Mouse (Mus musculus) erythroblast, embryonic 14.5 days (primary cell): Measurements from ENCODE around the gene Relt.

Source experiments
- GATA1 ChIP-seq: IDR thresholded peaks from 2 replicates; pipeline ENCODE4 v1.6.1; 2012; ENCODE audit warnings: low read length, inconsistent platforms, mixed read lengths
- TAL1 ChIP-seq: IDR thresholded peaks from 3 replicates; pipeline ENCODE4 v1.6.1; 2012; ENCODE audit warnings: low read length, inconsistent platforms, mixed read lengths

GRCm38 (mm10) chr7:100862828-100863638, at the start of gene Relt:
- no peak for TF ChIP-seq TAL1
- TF ChIP-seq GATA1, result no peak
